Mouse (Mus musculus): ENCODE results near the gene Gprc5b. TPM values are rescaled to one million over a fixed set of nuclear protein-coding genes. Genes with fewer than 3 reads are reported as not detected.

Gene Gprc5b
- total and polyA plus RNA-seq, 3 experiments = 0.04 to 0.06 TPM; not detected in 1

DNA sequence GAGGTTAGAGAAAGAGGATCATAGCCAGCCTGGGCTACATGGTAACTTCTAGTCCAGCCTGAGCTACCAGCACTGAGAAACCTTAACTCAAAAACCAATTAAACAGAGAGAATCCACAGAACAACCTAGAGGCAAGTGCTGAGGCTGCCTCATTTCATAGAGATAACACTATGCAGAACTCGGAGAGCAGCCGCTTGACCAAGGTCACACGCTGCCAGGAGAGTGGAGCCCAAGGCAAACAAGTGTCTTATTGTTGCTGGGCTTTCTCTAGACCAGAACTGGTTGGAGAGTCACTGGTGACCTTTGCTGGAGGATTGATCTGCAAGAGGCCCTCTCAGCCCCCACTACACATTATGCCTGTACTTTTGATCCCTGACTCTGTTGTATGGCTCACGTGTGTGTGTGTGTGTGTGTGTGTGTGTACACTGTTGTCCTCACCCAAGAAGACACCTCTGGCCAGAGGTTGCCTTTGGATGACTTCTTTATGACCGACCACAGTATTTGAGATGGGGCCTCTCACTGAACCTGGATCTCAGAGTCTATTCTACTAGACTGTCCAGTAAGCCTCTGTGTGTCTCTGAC, 5.6 kb downstream of the Gprc5b start:
- Histone ChIP-seq H3K27ac (ENCODE audit: insufficient read depth, low read depth) (no peak overlapping the region), H3K9me3 (replicated peaks; ENCODE audit: low read length) (peaks cover 1% of the 10 kb centered on the region), H3K4me2 (ENCODE audit: insufficient read depth, low read depth, poor library complexity, severe bottlenecking) (no peak overlapping the region), H3K36me3 (replicated peaks in 1 of 2; ENCODE audit: control insufficient read depth in 1 of 2, insufficient read depth in 1 of 2, low read length in 1 of 2) (no peaks in the 10 kb centered on the region), H3K4me1 (ENCODE audit: control insufficient read depth in 1 of 2, insufficient read depth in 2 of 2) (peaks cover 0 to 7% of the 10 kb centered on the region in 2 experiments; a peak in 1 of 4 replicates), H3K27me3 (replicated peaks) (peaks cover 6% of the 10 kb centered on the region), H3K9ac (ENCODE audit: insufficient read depth, low read depth) (no peak overlapping the region), H3K4me3 (replicated peaks in 1 of 3; ENCODE audit: low read depth in 2 of 3, low read length in 2 of 3, poor library complexity in 1 of 3) (no peak overlapping the region), H3K79me2 (replicated peaks; ENCODE audit: control insufficient read depth, extremely low read depth, insufficient read depth, poor library complexity, severe bottlenecking) (no peaks in the 10 kb centered on the region)
- TF ChIP-seq KAT2A (IDR thresholded peaks at IDR 0.05; ENCODE audit: insufficient replicate concordance, low read length) = no peak
- TF ChIP-seq POLR2A (IDR thresholded peaks at IDR 0.05; ENCODE audit: low read depth, low read length) = no peak
- no peak for TF ChIP-seq CHD1 (IDR thresholded peaks at IDR 0.05; ENCODE audit: low read depth, low read length)
- TF ChIP-seq RAD21 (IDR thresholded peaks at IDR 0.05; ENCODE audit: low read depth, low read length) = no peak
- TF ChIP-seq UBTF (IDR thresholded peaks at IDR 0.05; ENCODE audit: low read depth, low read length) = no peak
- no peak for TF ChIP-seq JUN (IDR thresholded peaks at IDR 0.05; ENCODE audit: insufficient read depth, low read depth, low read length)
- no peak for TF ChIP-seq ZC3H11A (IDR thresholded peaks at IDR 0.05; ENCODE audit: low read depth, low read length)
- no peak for TF ChIP-seq MAFK (IDR thresholded peaks at IDR 0.05; ENCODE audit: insufficient replicate concordance, low read length)
- no peak for TF ChIP-seq ZNF384 (IDR thresholded peaks at IDR 0.05; ENCODE audit: low read depth, low read length)
- no peak for TF ChIP-seq E2F4 (IDR thresholded peaks at IDR 0.05; ENCODE audit: insufficient replicate concordance, low read depth, low read length)
- TF ChIP-seq SMC3 (IDR thresholded peaks at IDR 0.05; ENCODE audit: low read depth, low read length) = no peak
- no peak for TF ChIP-seq NRF1 (IDR thresholded peaks at IDR 0.05; ENCODE audit: low read depth, low read length)
- TF ChIP-seq RCOR1 (conservative IDR thresholded peaks at IDR 0.05; ENCODE audit: low read depth, low read length) = no peak
- no peak for TF ChIP-seq CHD2 (IDR thresholded peaks at IDR 0.05; ENCODE audit: low read length)
- TF ChIP-seq MEF2A (IDR thresholded peaks at IDR 0.05; ENCODE audit: borderline replicate concordance, low read depth, low read length) = no peak
- TF ChIP-seq BHLHE40 (IDR thresholded peaks at IDR 0.05; ENCODE audit: low read depth, low read length) = no peak
- TF ChIP-seq HCFC1 (IDR thresholded peaks at IDR 0.05; ENCODE audit: low read depth, low read length) = no peak
- no peak for TF ChIP-seq PAX5 (IDR thresholded peaks at IDR 0.05; ENCODE audit: low read length)
- no peak for TF ChIP-seq MAZ (IDR thresholded peaks at IDR 0.05; ENCODE audit: low read depth, low read length)
- no peak for TF ChIP-seq MAX (IDR thresholded peaks at IDR 0.05; ENCODE audit: low read length)
- in situ Hi-C loops (cut with MboI; ENCODE audit: low pct_ligation_motif_present, low pct_unique_long_range_greater_than_20kb, low sequenced_read_pairs) = loop anchor here (5.0 kb wide), 1 partner anchor 217 kb away; no protein-coding TSS in a partner anchor
- no peak for DNase-seq (ENCODE audit: extremely low read depth)
- dilution Hi-C loops (cut with MboI; ENCODE audit: extremely low pct_ligation_motif_present, extremely low pct_unique_long_range_greater_than_20kb, low sequenced_read_pairs) = no loop called here

DNA sequence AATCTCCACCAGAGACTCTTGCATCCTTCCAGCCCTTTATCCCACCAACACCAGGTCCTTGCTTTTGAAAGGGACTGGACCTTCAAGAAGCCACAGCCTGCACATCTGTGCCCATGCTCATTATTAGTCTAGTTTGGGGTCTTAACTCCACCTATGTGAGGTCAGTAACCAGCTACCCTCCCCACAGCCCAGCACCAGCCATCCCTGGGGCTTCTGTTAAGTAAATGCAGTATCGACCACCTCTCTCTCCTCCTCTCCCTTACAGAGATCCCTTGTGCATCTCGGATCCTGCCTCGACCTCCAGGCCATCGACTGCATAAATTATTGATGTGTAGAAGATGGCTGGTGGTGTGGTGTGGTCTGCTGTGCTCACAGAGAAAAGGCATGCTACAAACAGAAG, 8.6 kb downstream of the Gprc5b start:
- H3K27ac ChIP-seq (ENCODE audit: insufficient read depth, low read depth) = no peak overlapping the region
- H3K4me2 ChIP-seq (ENCODE audit: insufficient read depth, low read depth, poor library complexity, severe bottlenecking) = no peak overlapping the region
- H3K4me3 ChIP-seq (replicated peaks in 1 of 3; ENCODE audit: low read depth in 2 of 3, low read length in 2 of 3, poor library complexity in 1 of 3) = no peak overlapping the region
- TF ChIP-seq ZKSCAN1 (IDR thresholded peaks at IDR 0.05; ENCODE audit: borderline replicate concordance, low read depth, low read length) (no peak), CHD2 (IDR thresholded peaks at IDR 0.05; ENCODE audit: low read length) (no peak), KAT2A (IDR thresholded peaks at IDR 0.05; ENCODE audit: insufficient replicate concordance, low read length) (no peak), CHD1 (IDR thresholded peaks at IDR 0.05; ENCODE audit: low read depth, low read length) (no peak), ZMIZ1 (IDR thresholded peaks at IDR 0.05; ENCODE audit: low read depth, low read length) (no peak), TBP (conservative IDR thresholded peaks at IDR 0.05; ENCODE audit: low read depth, low read length) (no peak), MYC (IDR thresholded peaks at IDR 0.05; ENCODE audit: low read depth, low read length) (no peak), CTCF (conservative IDR thresholded peaks at IDR 0.05 in 1 of 2, IDR thresholded peaks at IDR 0.05 in 1 of 2; ENCODE audit: low read depth in 2 of 2, low read length in 2 of 2) (no peak), NELFE (IDR thresholded peaks at IDR 0.05; ENCODE audit: low read depth, low read length) (no peak), ZC3H11A (IDR thresholded peaks at IDR 0.05; ENCODE audit: low read depth, low read length) (no peak), ELF1 (IDR thresholded peaks at IDR 0.05; ENCODE audit: low read depth, low read length) (no peak)
- H3K4me1 ChIP-seq (ENCODE audit: control insufficient read depth in 1 of 2, insufficient read depth in 2 of 2) = no peaks in the 10 kb centered on the region
- dilution Hi-C loops (cut with MboI; ENCODE audit: extremely low pct_ligation_motif_present, extremely low pct_unique_long_range_greater_than_20kb, low sequenced_read_pairs) (no loop called here), in situ Hi-C loops (cut with MboI; ENCODE audit: low pct_ligation_motif_present, low pct_unique_long_range_greater_than_20kb, low sequenced_read_pairs) (loop anchor here (5.0 kb wide), 1 partner anchor 214 kb away; no protein-coding TSS in a partner anchor)
- no peaks in the 10 kb centered on the region for H3K9me3 ChIP-seq (replicated peaks; ENCODE audit: low read length)
- no peaks in the 10 kb centered on the region for H3K36me3 ChIP-seq (replicated peaks in 1 of 2; ENCODE audit: control insufficient read depth in 1 of 2, insufficient read depth in 1 of 2, low read length in 1 of 2)
- no peak overlapping the region for H3K9ac ChIP-seq (ENCODE audit: insufficient read depth, low read depth)
- H3K27me3 ChIP-seq (replicated peaks) = peaks cover 9% of the 10 kb centered on the region
- no peaks in the 10 kb centered on the region for H3K79me2 ChIP-seq (replicated peaks; ENCODE audit: control insufficient read depth, extremely low read depth, insufficient read depth, poor library complexity, severe bottlenecking)
- no peak for DNase-seq (ENCODE audit: extremely low read depth)
